Mouse (Mus musculus): ENCODE measurements at regions not wholly inside any gene's neighbourhood (a gene's known extent, or its start where the extent isn't known, plus 50 kb on each side); places are given as distances from the start of the nearest gene placed in this dataset.

DNA sequence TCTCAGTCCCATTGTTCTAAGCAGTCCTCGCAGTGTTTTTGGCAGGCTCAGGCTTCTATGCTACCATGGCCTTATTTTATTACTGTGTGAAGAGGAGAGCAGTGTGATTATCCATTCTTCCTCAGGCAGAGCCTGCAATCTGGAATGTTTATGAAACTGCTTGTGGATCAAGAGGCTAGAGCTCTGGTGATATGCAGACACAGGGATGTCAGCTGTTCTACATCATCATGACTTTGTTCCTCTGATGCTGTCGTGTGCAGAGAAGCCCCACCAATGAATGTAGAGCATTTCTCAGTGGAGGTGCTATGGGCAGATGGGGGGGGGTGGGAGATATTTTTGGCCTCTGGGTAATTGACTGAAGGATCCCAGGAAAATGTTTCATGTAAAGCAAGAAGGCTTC is 1046.6 kb downstream of the Bcl11a start:
- TF ChIP-seq CTCF (IDR thresholded peaks at IDR 0.05; ENCODE audit: control insufficient read depth, insufficient read depth, insufficient replicate concordance, low read depth, low read length) (no peak), POLR2A (IDR thresholded peaks at IDR 0.05; ENCODE audit: control insufficient read depth, low read depth, low read length) (no peak)
